28 mouse cellular contexts compared by ENCODE assay signal in the genomic region with DNA sequence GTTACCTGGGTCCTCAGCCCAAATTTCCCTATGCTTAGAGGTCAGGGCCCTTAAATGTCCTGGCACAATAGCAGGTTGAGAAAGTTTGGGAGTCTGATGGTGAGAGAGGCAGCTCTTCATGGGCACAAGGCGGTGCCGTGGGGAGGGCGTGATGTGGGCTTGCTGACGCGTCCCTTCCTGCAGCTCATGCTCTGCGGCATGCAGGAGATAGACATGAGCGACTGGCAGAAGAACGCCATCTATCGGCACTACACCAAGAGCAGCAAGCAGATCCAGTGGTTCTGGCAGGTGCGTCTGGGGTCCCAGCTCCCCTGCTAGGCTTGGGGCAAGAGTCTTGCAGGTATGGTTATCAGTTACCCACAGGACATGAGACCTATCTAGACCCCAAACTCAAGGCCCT. TPM values are rescaled to one million over a fixed set of nuclear protein-coding genes. Genes with fewer than 3 reads are reported as not detected.
A peak's percentile ranks its signal among the peaks of the same experiment; 100 is the strongest.
DNase-seq lines count a peak whose midpoint lies in the region; ATAC-seq and TF ChIP-seq lines count a peak whose summit lies in the region.
"Had no signal": no experiment of that assay in that cellular context is flagged by ENCODE, and none has a peak within 500 bp of the region (broad histone marks: within the 10 kb centered on the region; RNA-seq: fewer than 3 reads in every experiment).

No protein-coding gene starts in this region.

- no peak for ATAC-seq in embryonic facial prominence, embryonic 13.5 days (ENCODE audit: insufficient number of reproducible peaks, insufficient read depth, low FRiP score, low TSS enrichment, low read depth)
- ATAC-seq in megakaryocyte, adult 5-6 weeks (ENCODE audit: poor library complexity, severe bottlenecking), result no peak
- no peak for ATAC-seq in erythroid progenitor cell, adult 5-6 weeks (replicated peaks; ENCODE audit: low FRiP score, poor library complexity, severe bottlenecking)
- ATAC-seq: forebrain, embryonic 16.5 days; inflammation-experienced regulatory T-cells, adult 6 months had no signal

- H3K4me3 ChIP-seq in embryonic facial prominence, embryonic 13.5 days, result no peak overlapping the region
- no peak overlapping the region for H3K4me3 ChIP-seq in embryonic facial prominence, embryonic 10.5 days
- H3K4me3 ChIP-seq in megakaryocyte, embryonic 14.5 days (replicated peaks), result peak overlapping the region; percentile 29
- H3K4me3 ChIP-seq in embryonic fibroblast, embryonic 13.5 days (ENCODE audit: insufficient read depth, low read length), result no peak overlapping the region
- H3K4me3 ChIP-seq in hindbrain, embryonic 10.5 days, result no peak overlapping the region
- H3K4me3 ChIP-seq: forebrain, embryonic 10.5 days; heart, adult 2 months; heart, embryonic 13.5 days; hindbrain, embryonic 15.5 days; neural tube, embryonic 15.5 days had no signal

- TF ChIP-seq CTCF in embryonic fibroblast, embryonic 13.5 days (IDR thresholded peaks at IDR 0.05; ENCODE audit: borderline replicate concordance, insufficient read depth, low read length), result 0 out of 2 replicates have a peak, but pooled peaks have one; percentile 0

- peak overlapping the region; percentile 52 for H3K9ac ChIP-seq in embryonic facial prominence, embryonic 13.5 days
- H3K9ac ChIP-seq: heart, embryonic 13.5 days; hindbrain, embryonic 15.5 days; neural tube, embryonic 15.5 days had no signal

- H3K4me1 ChIP-seq in embryonic facial prominence, embryonic 13.5 days, result no peaks in the 10 kb centered on the region
- peaks cover 16% of the 10 kb centered on the region for H3K4me1 ChIP-seq in embryonic facial prominence, embryonic 10.5 days
- H3K4me1 ChIP-seq in megakaryocyte, embryonic 14.5 days, result peaks cover 55% of the 10 kb centered on the region
- no peaks in the 10 kb centered on the region; the same call in 1 of the 2 replicates for H3K4me1 ChIP-seq in embryonic fibroblast, embryonic 13.5 days (ENCODE audit: control insufficient read depth, insufficient read depth, low read length)
- peaks cover 31% of the 10 kb centered on the region for H3K4me1 ChIP-seq in hindbrain, embryonic 10.5 days (replicated peaks)

- TF ChIP-seq POLR2A in embryonic fibroblast, embryonic 13.5 days (IDR thresholded peaks at IDR 0.05; ENCODE audit: low read depth, low read length), result no peak

- WGBS in embryonic facial prominence, embryonic 13.5 days, result 88% methylated on average over 10 of the region's 10 CpGs
- WGBS in embryonic facial prominence, embryonic 10.5 days, result 91% methylated on average over 10 of the region's 10 CpGs
- 93% methylated on average over 10 of the region's 10 CpGs for WGBS in hindbrain, embryonic 10.5 days

- H3K27ac ChIP-seq in embryonic facial prominence, embryonic 13.5 days, result peak overlapping the region; percentile 57; the same call in 1 of the 2 replicates
- no peak overlapping the region for H3K27ac ChIP-seq in embryonic facial prominence, embryonic 10.5 days (replicated peaks)
- no peak overlapping the region for H3K27ac ChIP-seq in embryonic fibroblast, embryonic 13.5 days (ENCODE audit: insufficient read depth, low read length)
- H3K27ac ChIP-seq in hindbrain, embryonic 10.5 days, result no peak overlapping the region
- H3K27ac ChIP-seq: forebrain, embryonic 10.5 days; heart, adult 2 months; heart, embryonic 13.5 days; hindbrain, embryonic 15.5 days; kidney, postnatal 0 days; neural tube, embryonic 15.5 days had no signal

- peak overlapping the region; percentile 20 for H3K4me2 ChIP-seq in embryonic facial prominence, embryonic 13.5 days
- H3K4me2 ChIP-seq: heart, embryonic 13.5 days; hindbrain, embryonic 15.5 days; neural tube, embryonic 15.5 days had no signal

- peaks cover 79% of the 10 kb centered on the region for H3K36me3 ChIP-seq in embryonic facial prominence, embryonic 13.5 days
- H3K36me3 ChIP-seq in embryonic facial prominence, embryonic 10.5 days (replicated peaks), result peaks cover 79% of the 10 kb centered on the region
- peaks cover 89% of the 10 kb centered on the region for H3K36me3 ChIP-seq in megakaryocyte, embryonic 14.5 days (replicated peaks; ENCODE audit: low read length)
- peaks cover 4% of the 10 kb centered on the region for H3K36me3 ChIP-seq in splenic B cell, adult 2 months (ENCODE audit: control insufficient read depth, insufficient read depth, low read length, poor library complexity, severe bottlenecking)
- peaks cover 76% of the 10 kb centered on the region for H3K36me3 ChIP-seq in hindbrain, embryonic 10.5 days

- no peaks in the 10 kb centered on the region for H3K27me3 ChIP-seq in embryonic facial prominence, embryonic 13.5 days
- no peaks in the 10 kb centered on the region for H3K27me3 ChIP-seq in embryonic facial prominence, embryonic 10.5 days (replicated peaks; ENCODE audit: low read depth, poor library complexity, severe bottlenecking)
- H3K27me3 ChIP-seq in megakaryocyte, embryonic 14.5 days (replicated peaks), result no peaks in the 10 kb centered on the region
- H3K27me3 ChIP-seq in splenic B cell, adult 2 months (ENCODE audit: control insufficient read depth, insufficient read depth, low read length, poor library complexity, severe bottlenecking), result no peaks in the 10 kb centered on the region
- H3K27me3 ChIP-seq in hindbrain, embryonic 10.5 days (ENCODE audit: insufficient read depth, poor library complexity, severe bottlenecking), result no peaks in the 10 kb centered on the region
- H3K27me3 ChIP-seq: heart, embryonic 13.5 days; hindbrain, embryonic 15.5 days; neural tube, embryonic 15.5 days had no signal

- no peak for DNase-seq in embryonic facial prominence, embryonic 10.5 days (ENCODE audit: low spot score)
- peak; percentile 59 for DNase-seq in splenic B cell, adult 2 months (ENCODE audit: low read depth, low spot score)
- no peak for DNase-seq in hindbrain, embryonic 10.5 days (ENCODE audit: low spot score)
- DNase-seq: adrenal gland, adult 8-10 months; cerebellum, adult 18-20 months; cerebellum, postnatal 10 days; heart, adult 2 months; heart, postnatal 10 days; kidney, adult 18-20 months; kidney, postnatal 4 days; layer of hippocampus, postnatal 36 days; lung, postnatal 4 days; midbrain, embryonic 14.5 days; retina, postnatal 1 day; right cerebral cortex, postnatal 25 days; thymus, postnatal 14 days had no signal

- no peaks in the 10 kb centered on the region for H3K9me3 ChIP-seq in embryonic facial prominence, embryonic 13.5 days
- no peaks in the 10 kb centered on the region for H3K9me3 ChIP-seq in embryonic facial prominence, embryonic 10.5 days
- H3K9me3 ChIP-seq in megakaryocyte, embryonic 14.5 days, result no peaks in the 10 kb centered on the region
- no peaks in the 10 kb centered on the region for H3K9me3 ChIP-seq in hindbrain, embryonic 10.5 days
- H3K9me3 ChIP-seq: forebrain, embryonic 10.5 days; heart, embryonic 13.5 days; hindbrain, embryonic 15.5 days; neural tube, embryonic 15.5 days had no signal

RNA-seq across cellular contexts. Expression of gene Psmd7, which starts 33.0 kb away (rescaled TPM):
- polyA plus RNA-seq in embryonic facial prominence, embryonic 13.5 days (2015; fragmentation: Nextera tagmentation; extraction: Ambion mirVana), result 325 and 349 TPM in 2 replicates
- 372 TPM in 2 replicates for polyA plus RNA-seq in embryonic facial prominence, embryonic 10.5 days (2016; fragmentation: Nextera tagmentation; extraction: Ambion mirVana)
- polyA plus RNA-seq in megakaryocyte, embryonic 14.5 days (2012; ENCODE audit: insufficient read depth, low replicate concordance), result 13.5 and 35.9 TPM in 2 replicates
- total RNA-seq in megakaryocyte, adult 5-6 weeks (2015), result 76.0 and 79.3 TPM in 2 replicates
- 33.6 and 47.5 TPM in 2 replicates for total RNA-seq in megakaryocyte, adult 5-6 weeks (2017)
- 130 and 134 TPM in 2 replicates for polyA plus RNA-seq in embryonic fibroblast, embryonic 13.5 days (2011; ENCODE audit: insufficient read length, low read depth, missing spikeins)
- total RNA-seq in erythroid progenitor cell, adult 5-6 weeks (2015; ENCODE audit: low replicate concordance), result 82.2 and 88.3 TPM in 2 replicates
- 36.8 and 56.7 TPM in 2 replicates for total RNA-seq in erythroid progenitor cell, adult 5-6 weeks (2017; ENCODE audit: low replicate concordance)
- polyA plus RNA-seq in hindbrain, embryonic 10.5 days (2016; fragmentation: Nextera tagmentation; extraction: Ambion mirVana), result 312 and 323 TPM in 2 replicates
